ENCODE assay signal across 9 mouse cellular contexts in the genomic region with DNA sequence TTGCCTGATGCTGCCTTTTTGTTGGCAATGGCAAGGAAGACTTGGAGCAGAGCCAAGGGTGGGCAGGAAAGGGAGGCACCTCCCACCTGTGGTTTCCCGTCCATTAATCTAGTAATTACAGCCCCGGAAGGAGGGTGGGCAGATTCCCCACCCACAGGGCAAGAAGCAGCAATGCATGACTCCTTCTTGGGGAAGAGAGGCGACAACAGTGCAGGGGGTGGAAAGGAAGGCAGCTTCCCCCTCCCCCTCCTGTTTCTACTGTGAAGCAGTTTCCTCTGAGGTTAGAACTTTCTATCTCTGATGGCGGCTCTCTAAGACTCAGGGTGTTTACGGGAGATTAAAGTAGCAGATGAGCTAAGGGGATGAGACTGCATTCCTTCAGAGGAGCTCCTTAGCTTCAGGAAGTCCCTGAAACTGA. TPM values are rescaled to one million over a fixed set of nuclear protein-coding genes. Genes with fewer than 3 reads are reported as not detected.
A peak's percentile ranks its signal among the peaks of the same experiment; 100 is the strongest.
DNase-seq lines count a peak whose midpoint lies in the region; ATAC-seq and TF ChIP-seq lines count a peak whose summit lies in the region.
"Had no signal": no experiment of that assay in that cellular context is flagged by ENCODE, and none has a peak within 500 bp of the region (broad histone marks: within the 10 kb centered on the region; RNA-seq: fewer than 3 reads in every experiment).

No protein-coding gene starts in this region.

- no peak overlapping the region for H3K27ac ChIP-seq in midbrain, embryonic 14.5 days (replicated peaks; ENCODE audit: low read depth, low read length)
- H3K27ac ChIP-seq in midbrain, embryonic 13.5 days, result no peak overlapping the region
- peak overlapping the region; percentile 48; the same call in 1 of the 2 replicates for H3K27ac ChIP-seq in heart, embryonic 16.5 days (ENCODE audit: low read length)
- peak overlapping the region; percentile 37; the same call in 1 of the 2 replicates for H3K27ac ChIP-seq in liver, adult 2 months (replicated peaks; ENCODE audit: insufficient read depth, low read depth, low read length)
- peak overlapping the region; percentile 76 for H3K27ac ChIP-seq in spleen, adult 2 months (ENCODE audit: insufficient read depth, low read length)
- H3K27ac ChIP-seq in forebrain, postnatal 0 days (ENCODE audit: low read depth, low read length), result no peak overlapping the region

- H3K9ac ChIP-seq in midbrain, embryonic 14.5 days (replicated peaks; ENCODE audit: low read length), result no peak overlapping the region
- no peak overlapping the region for H3K9ac ChIP-seq in midbrain, embryonic 13.5 days (replicated peaks)
- H3K9ac ChIP-seq in heart, embryonic 16.5 days (ENCODE audit: low read length), result no peak overlapping the region
- H3K9ac ChIP-seq in liver, adult 2 months (ENCODE audit: low read depth, low read length), result no peak overlapping the region
- no peak overlapping the region for H3K9ac ChIP-seq in forebrain, postnatal 0 days

- peak; percentile 19 for DNase-seq in midbrain, embryonic 14.5 days
- no peak for DNase-seq in liver, adult 2 months (ENCODE audit: extremely low read depth, low read depth, low spot score)
- peak; percentile 41 to 60 for DNase-seq in spleen, adult 2 months (ENCODE audit: low read depth in 1 of 2, low spot score in 2 of 2)
- DNase-seq in forebrain, postnatal 0 days, result no peak
- DNase-seq in right cerebral cortex, postnatal 36 days (ENCODE audit: low spot score in 2 of 2), result no peak
- no peak for DNase-seq in MN1 (ENCODE audit: low spot score)

- ATAC-seq in midbrain, embryonic 14.5 days (ENCODE audit: low FRiP score, low TSS enrichment), result no peak
- no peak for ATAC-seq in midbrain, embryonic 13.5 days
- ATAC-seq in heart, embryonic 16.5 days (replicated peaks; ENCODE audit: extremely low read depth, insufficient read depth, low FRiP score), result 0 out of 2 replicates have a peak, but pooled peaks have one; percentile 4
- no peak for ATAC-seq in forebrain, postnatal 0 days

- no peak overlapping the region for H3K4me3 ChIP-seq in midbrain, embryonic 14.5 days (replicated peaks; ENCODE audit: low read depth, low read length)
- H3K4me3 ChIP-seq in midbrain, embryonic 13.5 days (replicated peaks), result no peak overlapping the region
- no peak overlapping the region for H3K4me3 ChIP-seq in heart, embryonic 16.5 days (ENCODE audit: low read length)
- H3K4me3 ChIP-seq in liver, adult 2 months (ENCODE audit: insufficient read depth, low read depth, low read length), result no peak overlapping the region
- H3K4me3 ChIP-seq in spleen, adult 2 months (ENCODE audit: extremely low read depth, insufficient read depth, insufficient read length), result no peak overlapping the region
- no peak overlapping the region for H3K4me3 ChIP-seq in forebrain, postnatal 0 days (ENCODE audit: low read depth, low read length)

- no peaks in the 10 kb centered on the region for H3K79me2 ChIP-seq in liver, adult 2 months (ENCODE audit: control insufficient read depth, insufficient read depth, low read length)

- TF ChIP-seq CTCF in liver, adult 2 months (IDR thresholded peaks at IDR 0.05; ENCODE audit: low read depth, low read length), result no peak
- no peak for TF ChIP-seq CTCF in spleen, adult 2 months (IDR thresholded peaks at IDR 0.05; ENCODE audit: extremely low read depth, insufficient read depth, insufficient read length, insufficient replicate concordance)
- TF ChIP-seq CTCF in forebrain, postnatal 0 days (IDR thresholded peaks at IDR 0.05; ENCODE audit: low read depth), result no peak

- H3K4me1 ChIP-seq in midbrain, embryonic 14.5 days (ENCODE audit: control insufficient read depth, insufficient read depth, low read length), result peaks cover 20% of the 10 kb centered on the region
- peaks cover 37% of the 10 kb centered on the region for H3K4me1 ChIP-seq in midbrain, embryonic 13.5 days (replicated peaks)
- peaks cover 15% of the 10 kb centered on the region for H3K4me1 ChIP-seq in heart, embryonic 16.5 days (ENCODE audit: control insufficient read depth, insufficient read depth, low read length)
- peaks cover 7% of the 10 kb centered on the region; the same call in 1 of the 2 replicates for H3K4me1 ChIP-seq in liver, adult 2 months (ENCODE audit: control insufficient read depth, insufficient read depth, low read length)
- H3K4me1 ChIP-seq in spleen, adult 2 months (ENCODE audit: control insufficient read depth, insufficient read depth, insufficient read length), result peaks cover 4% of the 10 kb centered on the region; the same call in 1 of the 2 replicates
- H3K4me1 ChIP-seq in forebrain, postnatal 0 days (ENCODE audit: insufficient read depth), result peaks cover 3% of the 10 kb centered on the region; the same call in 1 of the 2 replicates

- 58% methylated on average over 5 of the region's 5 CpGs for WGBS in midbrain, embryonic 14.5 days
- 76% methylated on average over 5 of the region's 5 CpGs for WGBS in midbrain, embryonic 13.5 days
- 60% methylated on average over 5 of the region's 5 CpGs for WGBS in heart, embryonic 16.5 days
- WGBS in liver, adult 2 months, result 69% methylated on average over 5 of the region's 5 CpGs
- 6% methylated on average over 5 of the region's 5 CpGs for WGBS in spleen, adult 2 months
- 55% methylated on average over 5 of the region's 5 CpGs for WGBS in forebrain, postnatal 0 days

- no peaks in the 10 kb centered on the region for H3K27me3 ChIP-seq in midbrain, embryonic 14.5 days (ENCODE audit: control insufficient read depth, insufficient read depth, low read length)
- no peaks in the 10 kb centered on the region for H3K27me3 ChIP-seq in midbrain, embryonic 13.5 days
- H3K27me3 ChIP-seq in heart, embryonic 16.5 days (ENCODE audit: control insufficient read depth, insufficient read depth, low read length), result peaks cover 14% of the 10 kb centered on the region
- H3K27me3 ChIP-seq in liver, adult 2 months (ENCODE audit: control insufficient read depth, insufficient read depth, low read length), result no peaks in the 10 kb centered on the region
- H3K27me3 ChIP-seq in spleen, adult 2 months (ENCODE audit: control insufficient read depth, insufficient read depth, low read length), result no peaks in the 10 kb centered on the region
- H3K27me3 ChIP-seq in forebrain, postnatal 0 days (ENCODE audit: insufficient read depth, low read length), result no peaks in the 10 kb centered on the region

- H3K9me3 ChIP-seq in midbrain, embryonic 14.5 days (ENCODE audit: control insufficient read depth, low read length), result no peaks in the 10 kb centered on the region
- H3K9me3 ChIP-seq in midbrain, embryonic 13.5 days, result no peaks in the 10 kb centered on the region
- no peaks in the 10 kb centered on the region for H3K9me3 ChIP-seq in heart, embryonic 16.5 days (replicated peaks; ENCODE audit: control insufficient read depth, low read length)
- no peaks in the 10 kb centered on the region for H3K9me3 ChIP-seq in forebrain, postnatal 0 days (ENCODE audit: low read length)

- no peak for TF ChIP-seq POLR2A in liver, adult 2 months (IDR thresholded peaks at IDR 0.05; ENCODE audit: extremely low read depth, insufficient read depth, low read length)
- TF ChIP-seq POLR2A in spleen, adult 2 months (IDR thresholded peaks at IDR 0.05; ENCODE audit: low read depth, low read length), result no peak

- H3K36me3 ChIP-seq in midbrain, embryonic 14.5 days (ENCODE audit: control insufficient read depth, insufficient read depth, low read length), result no peaks in the 10 kb centered on the region
- H3K36me3 ChIP-seq in midbrain, embryonic 13.5 days, result no peaks in the 10 kb centered on the region
- no peaks in the 10 kb centered on the region for H3K36me3 ChIP-seq in heart, embryonic 16.5 days (ENCODE audit: control insufficient read depth, insufficient read depth)
- H3K36me3 ChIP-seq in liver, adult 2 months (ENCODE audit: control insufficient read depth, insufficient read depth, low read length), result no peaks in the 10 kb centered on the region
- H3K36me3 ChIP-seq in spleen, adult 2 months (ENCODE audit: control insufficient read depth, insufficient read depth, low read length), result no peaks in the 10 kb centered on the region
- H3K36me3 ChIP-seq in forebrain, postnatal 0 days (ENCODE audit: insufficient read depth), result no peaks in the 10 kb centered on the region

- no peak overlapping the region for H3K4me2 ChIP-seq in midbrain, embryonic 14.5 days (ENCODE audit: low read length)
- H3K4me2 ChIP-seq in midbrain, embryonic 13.5 days (replicated peaks), result no peak overlapping the region
- H3K4me2 ChIP-seq in heart, embryonic 16.5 days (ENCODE audit: low read depth, low read length), result no peak overlapping the region
- no peak overlapping the region for H3K4me2 ChIP-seq in forebrain, postnatal 0 days (ENCODE audit: low read depth)

RNA-seq across cellular contexts. Expression of a gene that starts 9.9 kb away (rescaled TPM):
- polyA plus RNA-seq in midbrain, embryonic 14.5 days (2014; fragmentation: Nextera tagmentation; extraction: Ambion mirVana), result 0.93 and 1.2 TPM in 2 replicates
- 1.6 and 1.7 TPM in 2 replicates for polyA plus RNA-seq in midbrain, embryonic 13.5 days (2015; fragmentation: Nextera tagmentation; extraction: Ambion mirVana)
- 1.6 and 2.0 TPM in 2 replicates for polyA plus RNA-seq in heart, embryonic 16.5 days (2015; fragmentation: Nextera tagmentation; extraction: Ambion mirVana)
- 0.27 and 0.37 TPM in 2 replicates for total RNA-seq in liver, adult 2 months (2014; rRNA removed)
- 0.17 and 0.52 TPM in 2 replicates for polyA plus RNA-seq in liver, adult 2 months (2012; rRNA removed)
- 1.5 and 2.6 TPM in 2 replicates for polyA plus RNA-seq in spleen, adult 2 months (2012; rRNA removed)
- 2.5 TPM in 1 of 2 replicates, not detected in the other for total RNA-seq in forebrain, postnatal 0 days (2014; rRNA removed)
- 2.4 and 2.6 TPM in 2 replicates for polyA plus RNA-seq in forebrain, postnatal 0 days (2015; fragmentation: Nextera tagmentation; extraction: Ambion mirVana)

RNA-seq across cellular contexts. Expression of a gene that starts 13.2 kb away (rescaled TPM):
- polyA plus RNA-seq in midbrain, embryonic 14.5 days (2014; fragmentation: Nextera tagmentation; extraction: Ambion mirVana), result 1.9 and 3.8 TPM in 2 replicates
- 2.7 and 3.3 TPM in 2 replicates for polyA plus RNA-seq in midbrain, embryonic 13.5 days (2015; fragmentation: Nextera tagmentation; extraction: Ambion mirVana)
- 1.5 TPM in 2 replicates for polyA plus RNA-seq in heart, embryonic 16.5 days (2015; fragmentation: Nextera tagmentation; extraction: Ambion mirVana)
- not detected in 2 replicates for total RNA-seq in liver, adult 2 months (2014; rRNA removed)
- polyA plus RNA-seq in liver, adult 2 months (2012; rRNA removed), result not detected in 2 replicates
- 0.25 and 0.46 TPM in 2 replicates for polyA plus RNA-seq in spleen, adult 2 months (2012; rRNA removed)
- 5.0 and 6.3 TPM in 2 replicates for total RNA-seq in forebrain, postnatal 0 days (2014; rRNA removed)
- 10.4 and 10.8 TPM in 2 replicates for polyA plus RNA-seq in forebrain, postnatal 0 days (2015; fragmentation: Nextera tagmentation; extraction: Ambion mirVana)
- total RNA-seq: ES-E14 had no signal

RNA-seq across cellular contexts. Expression of a gene that starts 34.1 kb away (rescaled TPM):
- polyA plus RNA-seq in midbrain, embryonic 14.5 days (2014; fragmentation: Nextera tagmentation; extraction: Ambion mirVana), result 24.7 and 26.4 TPM in 2 replicates
- 24.4 and 25.4 TPM in 2 replicates for polyA plus RNA-seq in midbrain, embryonic 13.5 days (2015; fragmentation: Nextera tagmentation; extraction: Ambion mirVana)
- 51.0 and 53.0 TPM in 2 replicates for polyA plus RNA-seq in heart, embryonic 16.5 days (2015; fragmentation: Nextera tagmentation; extraction: Ambion mirVana)
- total RNA-seq in liver, adult 2 months (2014; rRNA removed), result 27.7 and 38.9 TPM in 2 replicates
- polyA plus RNA-seq in liver, adult 2 months (2012; rRNA removed), result 30.2 and 35.7 TPM in 2 replicates
- 102 and 108 TPM in 2 replicates for polyA plus RNA-seq in spleen, adult 2 months (2012; rRNA removed)
- 43.4 and 45.0 TPM in 2 replicates for total RNA-seq in forebrain, postnatal 0 days (2014; rRNA removed)
- 37.9 and 39.0 TPM in 2 replicates for polyA plus RNA-seq in forebrain, postnatal 0 days (2015; fragmentation: Nextera tagmentation; extraction: Ambion mirVana)

Comparison
In these comparisons a context has a peak if more than half of its experiments do, and no peak if none do; other contexts are left out.
1. DNase-seq: peak in midbrain, embryonic 14.5 days (single experiment) and spleen, adult 2 months (2 of 2); none in liver, adult 2 months (single experiment), forebrain, postnatal 0 days (single experiment), right cerebral cortex, postnatal 36 days (0 of 2) and MN1 (single experiment).
2. H3K27ac ChIP-seq: peak in heart, embryonic 16.5 days (single experiment), liver, adult 2 months (single experiment) and spleen, adult 2 months (single experiment); none in midbrain, embryonic 14.5 days (single experiment), midbrain, embryonic 13.5 days (single experiment) and forebrain, postnatal 0 days (single experiment).